Mouse (Mus musculus) limb, embryonic 13.5 days (tissue): Measurements from ENCODE around the gene Wwox. TPM values are rescaled to one million over a fixed set of nuclear protein-coding genes. Genes with fewer than 3 reads are reported as not detected.

ENCODE experiments used
- ATAC-seq: fragments of 200-750 bp; cut with Nextera tagmentation; 2 replicates; pipeline ENCODE4 v1.8.0; 2017; ENCODE audit warnings: low read depth, moderate number of reproducible peaks, moderate TSS enrichment; ENCODE audit not compliant: low FRiP score
- H3K27ac ChIP-seq: fragments of 300-500 bp; sonication (generic); 2 replicates; pipeline ENCODE4 v1.5.1; 2015; ENCODE audit warnings: inconsistent platforms, mild to moderate bottlenecking, moderate library complexity
- H3K27me3 ChIP-seq: fragments of 300-500 bp; sonication (generic); 2 replicates; pipeline ENCODE4 v1.6.1; 2015; ENCODE audit warnings: mild to moderate bottlenecking, inconsistent platforms
- H3K36me3 ChIP-seq: fragments of 300-500 bp; sonication (generic); 2 replicates; pipeline ENCODE4 v1.6.1; 2015; ENCODE audit warnings: inconsistent platforms, mild to moderate bottlenecking, moderate library complexity
- H3K4me1 ChIP-seq: fragments of 300-500 bp; sonication (generic); 2 replicates; pipeline ENCODE4 v1.6.1; 2015; ENCODE audit warnings: inconsistent platforms
- H3K4me2 ChIP-seq: fragments of 300-500 bp; sonication (generic); replicated peaks from 2 replicates; pipeline ENCODE4 v1.6.1; 2015; ENCODE audit warnings: inconsistent platforms, mild to moderate bottlenecking, moderate library complexity
- H3K4me3 ChIP-seq: fragments of 300-500 bp; sonication (generic); 2 replicates; pipeline ENCODE4 v1.5.1; 2015; ENCODE audit warnings: moderate library complexity, mild to moderate bottlenecking, inconsistent platforms
- H3K9ac ChIP-seq: fragments of 300-500 bp; sonication (generic); 2 replicates; pipeline ENCODE4 v1.6.1; 2015; ENCODE audit warnings: mild to moderate bottlenecking, inconsistent platforms
- H3K9me3 ChIP-seq: fragments of 300-500 bp; sonication (generic); 2 replicates; pipeline ENCODE4 v1.6.1; 2016; ENCODE audit warnings: inconsistent platforms
- WGBS: fragments of 180-500 bp; shearing (Covaris S2); methylation state at CpG from one replicate; pipeline ENCODE4 v1.1.7; 2015; 5-methylcytosine and 5-hydroxymethylcytosine counted together
- polyA plus RNA-seq: library from polyadenylated mRNA; unstranded; fragments of >200 nt; fragmentation: Nextera tagmentation; extraction: Ambion mirVana; gene quantifications from 2 replicates; pipeline ENCODE4 v1.2.1, GENCODE M21; 2015

Wwox gene
- polyA plus RNA-seq, 1 experiment from 2014 or later = 9.5 TPM

- WGBS = 40% methylated on average over 4 of the region's 4 CpGs
- peaks cover 57% of the 10 kb centered on the region for H3K27me3 ChIP-seq
- ATAC-seq = no peak
These were observed 218.3 kb downstream of the Wwox start for GRCm38 (mm10) chr8:114657789-114658188.

DNA sequence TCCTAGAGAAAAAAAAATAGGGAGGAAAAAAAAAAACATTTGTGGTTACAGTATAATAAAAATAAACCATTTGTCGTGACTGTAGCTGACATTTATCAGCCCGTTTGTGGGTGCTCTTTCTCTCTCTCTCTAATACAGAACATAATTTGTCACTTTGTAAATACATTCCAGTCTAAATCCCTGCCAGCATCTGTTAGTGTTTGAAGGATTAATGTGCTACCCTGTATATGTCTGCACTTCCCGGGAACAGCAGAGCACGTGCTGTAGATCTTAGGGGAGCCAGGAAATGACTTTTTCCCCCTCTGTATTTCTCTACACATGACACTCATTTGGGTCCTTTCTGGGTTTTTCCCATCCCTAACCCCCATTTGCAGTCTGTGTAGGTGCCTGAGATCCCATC, 219.0 kb downstream of the Wwox start:
- H3K9me3 ChIP-seq = no peaks in the 10 kb centered on the region
- H3K27me3 ChIP-seq = peaks cover 51% of the 10 kb centered on the region
- H3K36me3 ChIP-seq = no peaks in the 10 kb centered on the region
- H3K9ac ChIP-seq = no peak overlapping the region
- 7% methylated on average over 4 of the region's 4 CpGs for WGBS
- ATAC-seq = no peak
- no peak overlapping the region for H3K27ac ChIP-seq
- no peak overlapping the region for H3K4me3 ChIP-seq
- peaks cover 10% of the 10 kb centered on the region for H3K4me1 ChIP-seq
- no peak overlapping the region for H3K4me2 ChIP-seq

More at GRCm38 (mm10) chr8:114657789-114658188, 218.3 kb downstream of the Wwox start:
- H3K9me3 ChIP-seq = no peaks in the 10 kb centered on the region
- H3K27ac ChIP-seq = no peak overlapping the region
- H3K36me3 ChIP-seq = no peaks in the 10 kb centered on the region
- peaks cover 10% of the 10 kb centered on the region for H3K4me1 ChIP-seq
- H3K4me3 ChIP-seq = no peak overlapping the region
- no peak overlapping the region for H3K4me2 ChIP-seq
- H3K9ac ChIP-seq = no peak overlapping the region

DNA sequence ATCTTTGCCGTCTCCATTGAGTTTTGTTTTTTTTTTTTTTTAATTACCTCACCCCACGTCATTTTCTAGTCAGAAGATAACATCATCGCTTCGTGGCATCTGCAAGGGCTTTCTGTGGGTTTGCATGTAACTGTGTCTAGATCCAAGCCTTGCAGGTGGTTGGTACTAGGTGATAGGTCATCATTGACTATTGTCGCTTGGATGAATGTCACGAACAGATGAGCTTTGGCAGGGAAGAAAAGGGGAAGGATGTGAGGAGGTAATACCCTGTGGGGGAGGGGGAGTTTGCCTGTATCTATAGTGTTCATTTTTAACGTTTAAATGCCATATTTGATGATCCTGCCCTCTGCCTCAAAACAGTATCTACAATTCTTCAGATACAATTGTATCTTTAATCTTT, 223.6 kb downstream of the Wwox start:
- H3K27ac ChIP-seq = no peak overlapping the region
- no peak overlapping the region for H3K9ac ChIP-seq
- 81% methylated on average over 7 of the region's 7 CpGs for WGBS
- peaks cover 7% of the 10 kb centered on the region for H3K4me1 ChIP-seq
- H3K4me3 ChIP-seq = no peak overlapping the region
- H3K27me3 ChIP-seq = peaks cover 26% of the 10 kb centered on the region
- H3K36me3 ChIP-seq = no peaks in the 10 kb centered on the region
- H3K9me3 ChIP-seq = no peaks in the 10 kb centered on the region
- ATAC-seq = no peak
- no peak overlapping the region for H3K4me2 ChIP-seq

DNA sequence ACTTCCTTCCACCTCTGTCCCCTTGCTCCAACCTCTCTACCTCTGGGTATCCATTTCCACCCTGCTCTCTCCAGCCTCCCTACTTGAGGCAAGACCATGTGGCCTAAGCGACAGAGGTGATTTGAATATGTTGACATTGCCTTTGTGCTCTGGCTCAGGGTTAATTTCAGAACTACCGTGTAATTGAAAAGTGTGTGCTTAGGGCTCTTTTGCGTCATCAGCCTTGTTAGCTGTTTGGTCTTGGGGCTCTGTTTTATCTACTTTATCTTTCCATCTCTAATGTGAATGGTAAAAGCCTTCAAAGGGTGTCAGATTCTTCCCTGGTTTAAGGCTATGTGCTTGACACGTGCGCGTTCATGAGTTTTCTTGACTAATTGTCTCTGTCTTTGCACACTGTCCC, 226.1 kb downstream of the Wwox start:
- H3K9me3 ChIP-seq = no peaks in the 10 kb centered on the region
- H3K9ac ChIP-seq = no peak overlapping the region
- no peaks in the 10 kb centered on the region for H3K4me1 ChIP-seq
- H3K36me3 ChIP-seq = no peaks in the 10 kb centered on the region
- peaks cover 30% of the 10 kb centered on the region for H3K27me3 ChIP-seq
- no peak overlapping the region for H3K27ac ChIP-seq
- H3K4me2 ChIP-seq = no peak overlapping the region
- no peak overlapping the region for H3K4me3 ChIP-seq
- WGBS = 68% methylated on average over 6 of the region's 6 CpGs
- ATAC-seq = no peak

DNA sequence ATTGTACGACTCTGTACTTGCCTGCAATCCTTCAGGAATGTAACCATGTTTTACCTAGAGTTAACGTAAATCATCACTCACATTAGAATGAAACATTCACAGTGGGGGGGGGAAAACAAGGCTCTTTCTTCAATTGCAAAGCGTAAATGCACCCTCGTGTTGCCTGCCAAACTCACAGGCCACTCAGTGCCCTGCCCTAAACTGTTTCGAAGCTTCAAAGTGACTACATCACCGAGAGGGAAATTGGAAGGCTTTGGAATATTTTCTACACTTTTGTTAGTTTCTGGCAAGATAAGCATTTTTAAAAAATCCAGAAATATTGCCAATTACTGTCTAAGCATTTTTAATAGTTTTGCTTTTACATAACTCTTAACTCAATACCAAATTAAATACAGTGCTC, 231.3 kb downstream of the Wwox start:
- WGBS = 48% methylated on average over 6 of the region's 6 CpGs
- Histone ChIP-seq H3K9me3 (no peaks in the 10 kb centered on the region), H3K9ac (no peak overlapping the region), H3K4me2 (no peak overlapping the region), H3K36me3 (no peaks in the 10 kb centered on the region), H3K4me3 (no peak overlapping the region), H3K4me1 (peaks cover 10% of the 10 kb centered on the region), H3K27ac (no peak overlapping the region), H3K27me3 (0 out of 2 replicates have a peak, but pooled peaks cover 10% of the 10 kb centered on the region)
- ATAC-seq = no peak

GRCm38 (mm10) chr8:114671237-114671674, 231.8 kb downstream of the Wwox start:
- no peaks in the 10 kb centered on the region for H3K9me3 ChIP-seq
- H3K27me3 ChIP-seq = 0 out of 2 replicates have a peak, but pooled peaks cover 10% of the 10 kb centered on the region
- peak; percentile 72 for ATAC-seq
- H3K36me3 ChIP-seq = no peaks in the 10 kb centered on the region
- no peak overlapping the region for H3K27ac ChIP-seq
- no peak overlapping the region for H3K9ac ChIP-seq
- peaks cover 10% of the 10 kb centered on the region for H3K4me1 ChIP-seq
- 45% methylated on average over 9 of the region's 9 CpGs for WGBS
- H3K4me3 ChIP-seq = no peak overlapping the region
- H3K4me2 ChIP-seq = no peak overlapping the region

DNA sequence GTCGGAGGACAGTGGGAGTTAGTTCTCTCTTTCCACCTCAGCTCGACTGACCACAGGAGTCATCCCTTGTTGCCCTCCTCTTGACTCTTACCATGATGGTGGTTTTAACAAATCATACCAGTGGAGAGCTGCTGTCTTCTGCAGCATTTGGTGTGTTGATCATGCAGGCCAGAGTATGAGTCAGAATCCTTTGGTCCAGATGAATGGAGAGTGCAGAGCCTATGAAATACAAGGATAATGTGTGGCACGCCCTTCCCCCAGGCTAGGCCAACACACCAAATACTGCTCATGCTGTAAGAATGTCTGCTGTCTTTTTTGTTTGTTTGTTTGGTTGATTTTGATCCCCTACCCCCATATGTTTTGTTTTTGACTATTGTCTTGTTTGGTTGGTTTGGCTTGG, 234.0 kb downstream of the Wwox start:
- 0 out of 2 replicates have a peak, but pooled peaks cover 6% of the 10 kb centered on the region for H3K27me3 ChIP-seq
- ATAC-seq = no peak
- no peak overlapping the region for H3K9ac ChIP-seq
- no peak overlapping the region for H3K4me2 ChIP-seq
- H3K9me3 ChIP-seq = no peaks in the 10 kb centered on the region
- 95% methylated on average over 3 of the region's 3 CpGs for WGBS
- H3K27ac ChIP-seq = no peak overlapping the region
- peaks cover 18% of the 10 kb centered on the region for H3K4me1 ChIP-seq
- no peaks in the 10 kb centered on the region for H3K36me3 ChIP-seq
- H3K4me3 ChIP-seq = no peak overlapping the region

DNA sequence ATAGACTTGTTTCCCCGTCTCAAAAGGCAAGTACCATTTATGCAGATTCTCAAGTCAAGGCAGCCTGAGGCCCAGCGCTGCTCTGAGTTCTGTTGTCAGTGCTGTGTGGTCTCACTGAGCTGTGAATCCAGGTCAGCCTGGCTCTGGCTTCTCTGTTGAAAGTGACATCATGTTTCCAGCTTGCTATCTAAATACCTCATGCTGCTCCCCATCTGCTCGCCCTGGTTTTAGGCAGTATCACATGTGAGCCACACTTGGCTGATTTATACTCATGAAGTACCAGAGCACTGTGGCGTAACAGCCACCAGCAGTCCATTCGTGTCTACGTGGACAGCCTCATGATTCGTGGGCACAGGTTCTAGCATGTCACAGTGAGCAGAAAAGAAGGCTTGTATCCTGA, 235.7 kb downstream of the Wwox start:
- H3K4me2 ChIP-seq = no peak overlapping the region
- H3K9me3 ChIP-seq = no peaks in the 10 kb centered on the region
- no peaks in the 10 kb centered on the region for H3K36me3 ChIP-seq
- H3K9ac ChIP-seq = no peak overlapping the region
- H3K27ac ChIP-seq = no peak overlapping the region
- no peak overlapping the region for H3K4me3 ChIP-seq
- no peak for ATAC-seq
- H3K4me1 ChIP-seq = peaks cover 31% of the 10 kb centered on the region
- H3K27me3 ChIP-seq = no peaks in the 10 kb centered on the region
- WGBS = 85% methylated on average over 7 of the region's 7 CpGs

DNA sequence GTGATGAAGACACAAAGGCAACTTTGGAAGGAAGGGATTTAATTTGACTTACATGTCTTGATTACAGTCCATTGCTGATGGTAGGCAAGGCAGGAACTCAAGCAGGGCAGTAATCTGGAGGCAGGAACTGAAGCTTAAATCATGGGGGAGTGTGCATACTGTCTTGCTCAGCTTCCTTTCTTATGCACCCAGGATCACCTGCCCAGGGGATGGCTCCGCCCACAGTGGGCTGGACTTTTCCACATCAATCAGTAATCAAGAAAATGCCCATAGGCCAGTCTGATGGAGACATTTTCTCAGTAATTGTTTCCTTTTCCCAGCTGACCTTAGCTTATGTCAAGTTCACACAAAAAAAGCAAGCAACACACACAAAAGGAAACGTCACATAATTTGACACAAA, 237.5 kb downstream of the Wwox start:
- Histone ChIP-seq H3K9me3 (no peaks in the 10 kb centered on the region), H3K27ac (no peak overlapping the region), H3K4me3 (no peak overlapping the region), H3K4me1 (peaks cover 27% of the 10 kb centered on the region), H3K36me3 (no peaks in the 10 kb centered on the region), H3K9ac (no peak overlapping the region), H3K27me3 (peaks cover 12% of the 10 kb centered on the region), H3K4me2 (no peak overlapping the region)
- ATAC-seq = no peak
- 88% methylated on average over 2 of the region's 2 CpGs for WGBS

DNA sequence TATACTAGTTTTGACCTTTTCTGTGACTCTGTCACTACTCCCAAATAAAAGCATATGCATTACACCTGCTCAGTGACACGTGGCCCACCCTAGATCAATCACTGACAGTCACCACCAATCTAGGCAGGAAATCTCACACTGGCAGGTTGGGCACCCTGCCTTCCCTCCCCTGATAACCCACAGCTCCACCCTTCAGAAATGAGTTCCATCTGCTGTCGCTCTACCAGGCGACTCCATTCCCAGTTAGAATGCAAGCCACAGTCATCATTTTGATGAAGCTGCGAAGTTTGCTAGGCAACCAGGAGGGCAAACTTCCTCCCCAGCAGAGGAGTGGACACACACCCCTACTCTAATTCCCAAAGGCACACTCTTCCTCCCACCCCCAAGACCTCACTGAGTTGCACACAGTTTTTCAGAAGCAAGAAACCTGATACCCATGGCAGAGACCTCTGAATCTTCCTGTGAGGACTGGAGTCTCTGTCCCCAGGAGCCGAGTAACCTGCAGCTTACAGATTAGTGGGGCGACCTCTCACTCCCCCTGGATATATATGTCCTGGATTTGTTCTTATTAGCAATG, 238.2 kb downstream of the Wwox start:
- Histone ChIP-seq H3K4me1 (peaks cover 26% of the 10 kb centered on the region), H3K27ac (no peak overlapping the region), H3K9ac (no peak overlapping the region), H3K36me3 (no peaks in the 10 kb centered on the region), H3K4me2 (no peak overlapping the region), H3K27me3 (peaks cover 12% of the 10 kb centered on the region), H3K4me3 (no peak overlapping the region), H3K9me3 (no peaks in the 10 kb centered on the region)
- 20% methylated on average over 6 of the region's 6 CpGs for WGBS
- ATAC-seq = no peak

GRCm38 (mm10) chr8:114679386-114680098, 240.1 kb downstream of the Wwox start:
- H3K9ac ChIP-seq = no peak overlapping the region
- no peaks in the 10 kb centered on the region for H3K9me3 ChIP-seq
- no peaks in the 10 kb centered on the region for H3K36me3 ChIP-seq
- no peak overlapping the region for H3K4me3 ChIP-seq
- peaks cover 12% of the 10 kb centered on the region for H3K27me3 ChIP-seq
- no peak overlapping the region for H3K4me2 ChIP-seq
- ATAC-seq = peak; percentile 64; the same call in 1 of the 2 replicates
- 54% methylated on average over 14 of the region's 14 CpGs for WGBS
- peaks cover 26% of the 10 kb centered on the region for H3K4me1 ChIP-seq
- no peak overlapping the region for H3K27ac ChIP-seq

GRCm38 (mm10) chr8:114681136-114681535, 241.7 kb downstream of the Wwox start:
- Histone ChIP-seq H3K9ac (no peak overlapping the region), H3K4me2 (no peak overlapping the region), H3K27ac (no peak overlapping the region), H3K9me3 (no peaks in the 10 kb centered on the region), H3K27me3 (peaks cover 12% of the 10 kb centered on the region), H3K36me3 (no peaks in the 10 kb centered on the region), H3K4me3 (no peak overlapping the region), H3K4me1 (peaks cover 26% of the 10 kb centered on the region)
- ATAC-seq = no peak
- WGBS = 39% methylated on average over 10 of the region's 10 CpGs
